Mouse (Mus musculus): ENCODE measurements around the gene Gpd1l.

DNA sequence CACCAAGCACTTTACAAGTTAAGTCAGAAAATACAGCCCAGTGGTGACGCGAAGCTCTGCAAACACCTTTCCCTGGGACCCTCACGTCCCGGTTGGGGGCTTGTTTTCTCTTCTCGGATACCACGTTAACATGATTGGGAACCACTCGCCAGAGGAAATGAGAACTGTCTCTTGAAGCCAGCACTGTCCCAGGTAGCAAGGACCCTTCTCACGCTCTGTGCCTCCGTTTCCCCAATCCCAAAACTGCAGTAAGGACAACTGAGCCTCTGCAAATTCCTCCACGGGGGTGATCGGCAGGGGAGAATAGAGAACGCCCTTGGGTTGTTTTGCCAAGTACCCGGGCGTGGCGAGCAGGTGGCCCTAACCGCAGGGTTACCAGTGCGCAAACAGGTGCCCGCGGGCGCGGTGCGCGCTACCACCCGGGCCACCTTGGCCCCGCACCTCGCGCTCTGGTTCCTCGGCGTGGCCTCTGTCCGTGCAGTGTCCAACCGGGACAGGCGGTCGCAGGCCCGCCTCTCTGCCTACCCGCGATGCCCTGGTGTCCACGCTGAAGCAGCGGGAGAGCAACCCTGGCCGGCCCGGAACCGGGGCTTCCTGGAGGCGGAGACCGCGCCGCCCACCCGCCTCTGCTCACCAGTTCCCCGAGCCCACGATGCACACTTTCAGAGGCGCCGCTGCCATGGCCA, 607 bp downstream of the Gpd1l start:
- no peak for TF ChIP-seq CTCF (IDR thresholded peaks at IDR 0.05; ENCODE audit: low read depth)
- TF ChIP-seq EP300 (IDR thresholded peaks at IDR 0.05; ENCODE audit: low read depth): no peak

Data from liver, embryonic 14.5 days (tissue).